Mouse (Mus musculus): Measurements from ENCODE around the gene Papola. TPM values are rescaled to one million over a fixed set of nuclear protein-coding genes. Genes with fewer than 3 reads are reported as not detected.

The Papola gene
- total RNA-seq, 1 experiment from 2014 or later, result 204 TPM

- no peak for ATAC-seq (replicated peaks; ENCODE audit: insufficient number of reproducible peaks, low FRiP score, low TSS enrichment, poor library complexity, severe bottlenecking)
These were observed 66.2 kb downstream of the Papola start for GRCm38 (mm10) chr12:105850675-105851074.

GRCm38 (mm10) chr12:105852798-105853197 is 68.3 kb downstream of the Papola start:
- ATAC-seq (replicated peaks; ENCODE audit: insufficient number of reproducible peaks, low FRiP score, low TSS enrichment, poor library complexity, severe bottlenecking), result no peak

DNA sequence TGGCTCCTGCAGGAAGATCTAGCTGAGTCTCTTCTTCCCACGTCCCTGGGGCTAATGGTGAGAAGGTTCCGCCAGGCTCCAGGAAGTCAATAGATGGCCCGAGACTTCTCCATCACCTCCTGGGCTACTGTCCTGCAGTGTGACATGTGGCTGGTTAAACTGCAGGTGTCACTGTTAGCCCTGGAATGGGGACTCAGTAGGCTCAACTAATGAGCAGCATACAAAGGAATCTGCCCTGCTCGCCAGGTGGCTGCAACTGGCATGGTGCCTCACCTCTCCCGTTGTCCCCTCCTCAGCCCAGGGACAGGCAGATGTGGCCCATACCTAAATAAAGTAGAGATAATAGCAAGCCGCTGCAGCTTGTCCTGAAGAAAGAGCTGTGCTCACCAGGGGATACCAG is 70.1 kb downstream of the Papola start:
- ATAC-seq (replicated peaks; ENCODE audit: insufficient number of reproducible peaks, low FRiP score, low TSS enrichment, poor library complexity, severe bottlenecking), result no peak

DNA sequence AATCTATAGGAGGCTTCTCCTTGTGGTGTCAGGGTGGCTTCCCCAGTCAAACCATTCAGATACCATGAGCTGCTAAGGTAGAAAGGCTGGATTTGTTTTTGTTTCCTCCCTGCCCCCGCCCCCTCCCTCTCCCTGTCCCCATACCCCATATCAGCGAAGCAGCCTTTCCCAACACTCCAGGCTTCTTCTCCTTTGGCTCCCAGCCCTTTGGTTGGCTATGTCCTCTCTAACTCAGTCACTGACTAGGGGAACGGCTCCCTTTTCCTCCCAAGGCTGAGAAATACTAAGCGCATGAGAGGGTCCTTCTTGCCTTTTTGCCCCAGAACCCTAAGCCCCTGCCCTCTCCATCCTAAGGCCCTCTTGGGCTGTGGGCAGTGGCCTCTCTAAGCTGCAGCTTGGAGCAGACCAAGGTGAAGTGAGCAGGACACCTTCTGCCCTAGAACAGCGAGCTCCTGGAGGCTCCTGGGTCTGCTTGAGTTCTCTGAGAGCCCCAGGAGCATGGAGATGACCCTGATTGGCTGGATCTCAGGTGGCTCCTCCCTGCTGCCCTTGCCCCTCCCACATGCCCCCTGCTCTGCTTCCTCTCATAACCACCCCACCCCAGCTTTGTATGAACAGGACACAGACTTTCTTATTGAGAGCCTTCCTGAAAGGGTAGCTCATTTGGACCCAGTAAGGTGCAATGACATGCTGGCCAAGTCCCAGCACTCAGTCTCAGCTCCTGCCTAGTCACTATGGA is 73.6 kb downstream of the Papola start:
- ATAC-seq (replicated peaks; ENCODE audit: insufficient number of reproducible peaks, low FRiP score, low TSS enrichment, poor library complexity, severe bottlenecking), result no peak

DNA sequence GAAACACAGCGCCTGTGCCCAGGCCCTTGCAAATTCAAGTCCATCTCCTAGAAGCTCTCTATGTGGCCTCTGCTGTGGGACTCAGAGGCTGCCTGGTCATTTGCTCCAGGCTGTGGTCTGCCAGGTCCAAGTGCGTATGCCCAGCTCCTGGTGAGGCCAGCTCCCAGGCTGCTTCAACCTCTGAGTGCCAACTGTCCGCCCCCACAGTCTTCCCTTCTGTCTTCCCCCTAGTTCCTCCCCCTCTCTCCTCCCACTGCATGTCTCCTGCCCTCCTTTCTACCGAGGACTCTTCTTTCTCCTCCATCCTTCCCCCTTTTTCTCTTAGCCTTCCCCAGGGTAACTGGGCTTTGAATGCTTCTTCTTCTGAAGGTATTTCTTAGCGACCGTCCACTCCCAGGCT is 77.6 kb downstream of the Papola start:
- ATAC-seq (replicated peaks; ENCODE audit: insufficient number of reproducible peaks, low FRiP score, low TSS enrichment, poor library complexity, severe bottlenecking), result no peak

DNA sequence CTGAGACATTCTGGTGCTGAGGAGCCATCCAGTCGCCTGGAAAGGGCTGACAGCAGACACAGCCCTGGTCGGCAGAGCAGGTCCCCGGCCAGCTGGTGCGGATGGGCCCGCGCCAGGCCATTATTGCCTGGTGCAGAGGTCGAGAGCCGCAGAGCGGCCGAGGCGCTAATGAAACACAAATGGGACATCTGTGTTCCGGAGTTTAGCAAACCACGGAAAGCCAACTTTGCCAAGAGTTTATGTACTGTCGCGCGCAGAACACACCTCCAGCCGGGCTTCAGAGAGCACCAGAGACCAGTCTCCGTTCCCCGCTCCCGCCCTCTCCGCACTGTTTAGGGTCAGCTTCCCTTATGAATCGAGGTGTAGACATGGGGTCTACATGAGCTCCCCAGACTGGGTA is 78.1 kb downstream of the Papola start:
- ATAC-seq (replicated peaks; ENCODE audit: insufficient number of reproducible peaks, low FRiP score, low TSS enrichment, poor library complexity, severe bottlenecking), result no peak

- ATAC-seq (replicated peaks; ENCODE audit: insufficient number of reproducible peaks, low FRiP score, low TSS enrichment, poor library complexity, severe bottlenecking), result no peak
These were observed 78.9 kb downstream of the Papola start for GRCm38 (mm10) chr12:105863436-105863835.

DNA sequence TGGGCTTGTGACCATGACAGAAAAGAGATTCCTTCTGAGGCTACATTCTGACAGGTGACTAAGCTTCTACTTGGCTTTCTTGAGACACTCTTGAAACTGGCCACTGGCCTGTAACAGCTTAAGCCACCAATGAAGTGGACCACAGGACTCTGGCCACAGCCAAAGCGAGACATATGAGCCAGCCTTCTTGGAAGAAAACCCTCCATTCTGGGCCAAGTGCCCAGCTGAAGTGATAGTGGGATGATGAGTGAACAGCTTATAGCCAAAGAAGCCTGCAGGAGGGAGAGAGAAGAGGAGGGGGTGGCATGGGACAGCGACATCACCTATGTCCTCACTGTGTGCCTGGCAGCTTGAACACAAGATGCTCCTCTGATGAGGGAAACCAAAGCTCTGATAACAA is 83.2 kb downstream of the Papola start:
- ATAC-seq (replicated peaks; ENCODE audit: insufficient number of reproducible peaks, low FRiP score, low TSS enrichment, poor library complexity, severe bottlenecking), result no peak

GRCm38 (mm10) chr12:105869242-105869641 is 84.7 kb downstream of the Papola start:
- no peak for ATAC-seq (replicated peaks; ENCODE audit: insufficient number of reproducible peaks, low FRiP score, low TSS enrichment, poor library complexity, severe bottlenecking)

DNA sequence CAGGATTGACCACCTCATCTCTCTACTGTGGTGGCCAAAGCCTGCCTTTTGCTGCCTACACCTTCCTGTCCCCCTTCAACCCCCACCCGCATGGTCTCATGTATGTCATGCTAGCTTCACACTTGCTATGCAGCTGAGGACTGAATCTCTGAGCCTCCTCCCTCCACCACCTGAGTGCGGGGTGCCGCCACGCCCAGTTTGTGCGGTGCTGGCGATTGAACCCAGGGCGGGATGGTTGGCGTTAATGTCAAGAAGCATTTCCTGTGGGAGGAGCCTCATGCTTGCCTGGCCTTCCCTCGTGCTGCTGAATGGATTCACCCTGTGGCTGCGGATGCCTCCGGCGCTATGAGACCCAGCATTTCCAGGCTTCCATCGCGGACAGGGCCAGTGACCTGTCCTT is 85.2 kb downstream of the Papola start:
- no peak for ATAC-seq (replicated peaks; ENCODE audit: insufficient number of reproducible peaks, low FRiP score, low TSS enrichment, poor library complexity, severe bottlenecking)

GRCm38 (mm10) chr12:105873283-105873682 is 88.8 kb downstream of the Papola start:
- no peak for ATAC-seq (replicated peaks; ENCODE audit: insufficient number of reproducible peaks, low FRiP score, low TSS enrichment, poor library complexity, severe bottlenecking)

DNA sequence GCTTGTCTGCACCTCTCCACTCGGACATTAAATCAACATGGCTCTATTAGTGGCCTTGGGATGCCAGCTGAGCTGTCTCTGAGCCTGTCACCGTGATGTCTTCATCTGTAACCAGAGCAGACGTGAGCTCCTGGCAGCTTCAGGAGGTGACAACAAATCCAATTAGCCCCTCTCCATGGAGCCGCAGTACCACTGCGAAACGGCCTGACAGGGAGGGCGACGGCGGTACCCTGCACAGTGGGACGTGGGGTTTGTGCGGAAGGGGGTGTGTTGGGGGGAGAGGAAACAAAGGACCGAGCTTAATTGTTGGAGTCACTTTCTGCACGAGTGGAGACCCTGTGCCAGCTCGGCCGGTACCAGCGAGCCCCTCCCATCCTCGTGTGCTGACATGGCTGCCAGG is 90.6 kb downstream of the Papola start:
- no peak for ATAC-seq (replicated peaks; ENCODE audit: insufficient number of reproducible peaks, low FRiP score, low TSS enrichment, poor library complexity, severe bottlenecking)

DNA sequence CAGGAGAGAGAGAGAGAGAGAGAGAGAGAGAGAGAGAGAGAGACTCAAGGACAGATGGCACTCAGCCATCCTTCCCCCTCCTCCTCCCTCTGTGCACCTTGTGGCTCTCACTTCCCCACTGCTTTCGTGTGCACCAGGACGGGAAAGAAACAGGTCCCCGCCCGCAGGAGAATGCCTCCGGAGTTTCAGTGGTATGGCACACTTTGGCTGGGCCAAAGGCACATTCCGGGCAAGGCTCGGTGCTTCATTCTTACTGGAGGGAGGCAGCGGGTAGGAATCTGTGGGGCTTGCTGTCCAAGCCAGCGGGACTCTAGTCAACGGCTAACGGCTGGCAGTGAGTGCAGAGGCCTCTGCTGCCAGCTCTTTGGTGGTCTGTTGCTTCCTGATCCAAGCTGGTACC is 92.0 kb downstream of the Papola start:
- ATAC-seq (replicated peaks; ENCODE audit: insufficient number of reproducible peaks, low FRiP score, low TSS enrichment, poor library complexity, severe bottlenecking), result no peak

DNA sequence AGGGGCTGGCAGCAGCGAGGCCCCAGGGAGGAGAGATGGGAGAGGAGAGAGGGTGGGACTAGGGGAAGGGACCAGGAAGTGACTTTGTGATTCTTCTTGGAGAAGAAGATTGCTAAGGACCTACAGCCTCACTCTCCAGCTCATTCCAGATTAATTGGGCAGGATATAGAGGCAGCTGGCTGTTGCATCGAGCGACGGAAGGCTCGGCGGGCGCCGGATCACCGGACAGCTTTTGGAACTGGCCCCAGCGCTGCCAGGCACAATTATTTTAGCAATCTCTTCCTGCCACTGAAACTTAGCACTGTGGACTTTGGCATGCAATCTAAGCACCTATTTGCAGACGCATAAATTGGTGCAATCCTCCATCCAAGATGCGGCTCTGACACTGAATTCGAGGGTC is 92.4 kb downstream of the Papola start:
- ATAC-seq (replicated peaks; ENCODE audit: insufficient number of reproducible peaks, low FRiP score, low TSS enrichment, poor library complexity, severe bottlenecking), result no peak

DNA sequence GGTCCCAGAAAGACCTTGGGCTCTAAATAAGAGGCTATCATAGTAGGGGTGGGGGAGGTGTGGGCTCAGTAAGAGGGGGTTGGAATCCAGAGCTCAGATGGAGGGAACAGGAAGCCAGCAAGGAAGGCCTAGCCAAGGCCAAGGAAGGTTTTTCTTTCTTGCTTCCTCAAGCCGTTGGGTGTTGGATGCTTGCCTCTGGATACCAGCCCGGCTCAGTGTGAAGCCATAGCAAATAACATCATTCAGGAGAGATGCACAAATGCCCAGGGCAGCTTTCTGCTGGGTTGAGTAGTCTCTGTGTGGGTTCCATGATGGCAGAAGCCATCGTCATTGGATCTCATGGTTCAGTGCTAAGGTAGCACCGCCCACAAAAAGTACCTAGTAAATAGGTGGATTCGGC is 94.3 kb downstream of the Papola start:
- ATAC-seq (replicated peaks; ENCODE audit: insufficient number of reproducible peaks, low FRiP score, low TSS enrichment, poor library complexity, severe bottlenecking), result no peak

GRCm38 (mm10) chr12:105883799-105884514 is 99.5 kb downstream of the Papola start:
- ATAC-seq (replicated peaks; ENCODE audit: insufficient number of reproducible peaks, low FRiP score, low TSS enrichment, poor library complexity, severe bottlenecking), result no peak

DNA sequence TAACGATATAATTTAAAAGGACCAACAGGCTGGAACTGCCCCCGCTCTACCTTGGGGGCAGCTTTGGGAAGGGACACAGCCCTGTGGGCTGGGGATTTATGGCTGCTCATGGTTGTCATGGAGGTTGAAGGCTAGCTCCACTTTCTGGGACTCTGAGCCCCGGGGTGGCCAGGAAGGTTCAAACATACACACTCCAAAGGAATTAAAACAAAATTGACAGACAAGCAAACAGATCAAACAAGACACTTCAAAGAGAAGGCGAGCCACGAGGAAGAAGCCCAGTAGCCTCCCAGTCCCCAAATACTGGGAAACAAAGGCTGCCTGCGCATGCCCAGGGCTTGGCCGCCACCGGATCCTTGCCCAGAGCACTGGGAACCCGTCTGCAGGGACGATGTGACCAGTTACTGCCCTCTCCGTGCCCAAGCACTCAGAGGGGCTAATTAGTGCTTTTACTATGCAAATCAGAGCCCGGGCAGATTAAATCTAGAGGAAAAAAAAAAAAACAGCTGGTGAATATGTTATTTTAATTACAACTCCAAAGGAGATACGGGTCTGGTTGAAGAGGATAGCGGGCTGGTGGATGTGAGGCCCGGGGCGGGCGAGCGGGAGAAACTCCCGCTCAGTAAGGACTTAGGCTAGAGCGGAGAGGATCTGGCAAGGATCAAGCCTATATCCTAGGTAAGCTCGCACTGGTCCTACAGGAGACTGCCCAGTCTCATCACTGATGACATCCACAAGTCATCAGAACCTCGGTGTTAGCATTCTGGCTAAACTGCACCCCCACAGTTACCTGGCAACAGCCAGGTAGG is 100.2 kb downstream of the Papola start:
- ATAC-seq (replicated peaks; ENCODE audit: insufficient number of reproducible peaks, low FRiP score, low TSS enrichment, poor library complexity, severe bottlenecking), result no peak
